Mouse (Mus musculus) thymus, postnatal 14 days (tissue): ENCODE data around the gene Rnft1.
"Not testable (repeated sequence)": the region's sequence is repeated elsewhere in the genome, so short reads cannot be mapped to it uniquely, and the experiment has no call there.

Experiments used
- DNase-seq: peaks from one replicate; pipeline ENCODE4 v3.0.0; 2021

Gene Rnft1

GRCm38 (mm10) chr11:86527528-86527927 lies 43.1 kb downstream of the Rnft1 start:
- DNase-seq, result no peak

- DNase-seq, result peak; percentile 37
Measured at GRCm38 (mm10) chr11:86532834-86533233, 48.4 kb downstream of the Rnft1 start.

- not testable (repeated sequence) for DNase-seq
Measured at GRCm38 (mm10) chr11:86533302-86533701, 48.8 kb downstream of the Rnft1 start.

- no peak for DNase-seq
Measured at GRCm38 (mm10) chr11:86534201-86534910, 49.9 kb downstream of the Rnft1 start.

- peak; percentile 62 for DNase-seq
Measured at GRCm38 (mm10) chr11:86538786-86539185, 54.3 kb downstream of the Rnft1 start.

GRCm38 (mm10) chr11:86539716-86540475 lies 55.4 kb downstream of the Rnft1 start:
- DNase-seq, result no peak

GRCm38 (mm10) chr11:86540476-86540845 lies 56.0 kb downstream of the Rnft1 start:
- no peak for DNase-seq

- DNase-seq, result no peak
Measured at GRCm38 (mm10) chr11:86542851-86543250, 58.4 kb downstream of the Rnft1 start.

GRCm38 (mm10) chr11:86543960-86544638 lies 59.6 kb downstream of the Rnft1 start:
- DNase-seq, result no peak

GRCm38 (mm10) chr11:86544639-86545299 lies 60.3 kb downstream of the Rnft1 start, which contains the start of the genes Rps6kb1 and Tubd1:
Gene Rps6kb1 (minus strand): TSS chr11:86544805.
Gene Tubd1 (plus strand): TSS chr11:86544991.
- peak; percentile 99 for DNase-seq

GRCm38 (mm10) chr11:86545556-86545955 lies 61.1 kb downstream of the Rnft1 start:
- DNase-seq, result no peak

GRCm38 (mm10) chr11:86547412-86547811 lies 63.0 kb downstream of the Rnft1 start:
- peak; percentile 52 for DNase-seq
